8 mouse cellular contexts compared by ENCODE assay signal in the genomic region with DNA sequence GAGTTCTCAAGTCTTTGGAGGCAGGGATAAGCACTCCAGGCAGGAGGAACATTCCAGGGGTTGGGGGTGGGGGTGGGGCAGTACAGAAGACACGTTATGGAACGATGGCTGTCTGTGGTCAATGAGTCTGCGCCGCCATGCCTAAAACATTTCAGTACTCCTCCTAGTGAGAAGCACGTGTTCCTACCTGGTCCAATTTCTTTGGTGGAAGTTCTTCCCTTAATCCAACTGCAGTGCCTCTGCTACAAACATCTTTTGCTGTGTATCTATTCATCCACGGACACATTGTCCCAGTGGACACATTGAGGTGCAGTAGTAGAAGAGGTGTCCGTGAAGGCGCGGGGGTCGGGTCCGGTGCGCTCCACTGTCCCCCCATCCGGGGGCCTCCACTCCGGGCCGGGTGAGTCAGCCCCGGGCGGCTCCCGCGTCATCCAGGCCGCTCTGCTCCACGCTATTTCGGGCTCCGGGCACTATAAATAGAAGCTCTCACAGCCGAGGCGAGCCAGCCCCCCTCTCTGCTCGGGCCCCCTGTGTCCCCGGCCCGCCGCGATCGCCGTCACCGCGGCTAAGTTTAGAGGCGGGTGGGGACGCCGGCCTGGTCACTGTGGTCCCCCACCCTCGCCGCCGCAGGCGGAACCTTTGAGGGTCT. TPM values are rescaled to one million over a fixed set of nuclear protein-coding genes. Genes with fewer than 3 reads are reported as not detected.
DNase-seq lines count a peak whose midpoint lies in the region; ATAC-seq and TF ChIP-seq lines count a peak whose summit lies in the region.

No protein-coding gene starts in this region.

- H3K27me3 ChIP-seq in intestine, embryonic 15.5 days (replicated peaks), result no peaks in the 10 kb centered on the region
- H3K27me3 ChIP-seq in myocyte (ENCODE audit: control insufficient read depth, insufficient read depth, insufficient read length), result no peaks in the 10 kb centered on the region

- WGBS in intestine, embryonic 15.5 days, result under 1% methylated on average over 41 of the region's 41 CpGs

- no peaks in the 10 kb centered on the region for H3K9me3 ChIP-seq in intestine, embryonic 15.5 days

- TF ChIP-seq POLR2A in myocyte (IDR thresholded peaks at IDR 0.05; ENCODE audit: insufficient read length, low read depth), result no peak

- peak; percentile 12; the same call in 1 of the 2 replicates for ATAC-seq in intestine, embryonic 15.5 days

- peaks cover 36% of the 10 kb centered on the region for H3K4me1 ChIP-seq in intestine, embryonic 15.5 days (replicated peaks)

- no peak for TF ChIP-seq CTCF in layer of hippocampus, adult 2 months (conservative IDR thresholded peaks at IDR 0.05)

- no peak for DNase-seq in layer of hippocampus, adult 2 months (ENCODE audit: low spot score in 2 of 2)
- DNase-seq in layer of hippocampus, adult 9-10 months (ENCODE audit: low spot score), result no peak
- DNase-seq in brain, adult 2 months (ENCODE audit: low read depth, low spot score), result peak; percentile 74
- DNase-seq in gastrocnemius, postnatal 4 days (ENCODE audit: low spot score in 2 of 2), result peak; percentile 40 to 56
- DNase-seq in thymus, postnatal 10 days (ENCODE audit: low spot score in 2 of 2), result no peak
- DNase-seq in spleen, adult 12 weeks (ENCODE audit: low spot score), result no peak

- peak overlapping the region; percentile 61 for H3K4me3 ChIP-seq in layer of hippocampus, adult 2 months
- peak overlapping the region; percentile 45 for H3K4me3 ChIP-seq in intestine, embryonic 15.5 days (replicated peaks)
- peak overlapping the region; percentile 20 for H3K4me3 ChIP-seq in myocyte

- peak overlapping the region; percentile 94 for H3K4me2 ChIP-seq in intestine, embryonic 15.5 days (replicated peaks)
- peak overlapping the region; percentile 86 for H3K4me2 ChIP-seq in myocyte (ENCODE audit: low read depth)

- no peaks in the 10 kb centered on the region for H3K79me2 ChIP-seq in myocyte (ENCODE audit: control insufficient read depth, insufficient read depth)

- H3K27ac ChIP-seq in layer of hippocampus, adult 2 months, result peak overlapping the region; percentile 87
- H3K27ac ChIP-seq in intestine, embryonic 15.5 days, result peak overlapping the region; percentile 7; the same call in 1 of the 2 replicates

- H3K36me3 ChIP-seq in intestine, embryonic 15.5 days, result no peaks in the 10 kb centered on the region
- H3K36me3 ChIP-seq in myocyte (ENCODE audit: control insufficient read depth, insufficient read depth), result no peaks in the 10 kb centered on the region

- peak overlapping the region; percentile 44 for H3K9ac ChIP-seq in intestine, embryonic 15.5 days

- H3ac ChIP-seq in myocyte (ENCODE audit: control insufficient read depth, insufficient read length), result no peak overlapping the region

TF ChIP-seq in myocyte, 11 proteins besides CTCF, POLR2A, EP300 and RAD21:
- TF ChIP-seq CEBPB (IDR thresholded peaks at IDR 0.05; ENCODE audit: insufficient read depth, poor library complexity, severe bottlenecking) (no peak), MYOD1 (IDR thresholded peaks at IDR 0.05; ENCODE audit: control insufficient read depth in 1 of 3, insufficient read length in 2 of 3, low read depth in 2 of 3) (peak in 1 of 3 experiments; percentile 7), USF1 (IDR thresholded peaks at IDR 0.05; ENCODE audit: low read depth) (no peak), MYOG (IDR thresholded peaks at IDR 0.05; ENCODE audit: control insufficient read depth in 1 of 3, insufficient read depth in 1 of 3, insufficient read length in 2 of 3, low read depth in 2 of 3) (peak in 1 of 3 experiments; percentile 28), TCF12 (IDR thresholded peaks at IDR 0.05; ENCODE audit: insufficient read depth, poor library complexity, severe bottlenecking) (no peak), POLR2AphosphoS2 (IDR thresholded peaks at IDR 0.05; ENCODE audit: insufficient read length, low read depth) (peak; percentile 56), MAX (IDR thresholded peaks at IDR 0.05; ENCODE audit: low read depth) (no peak)

RNA-seq across cellular contexts. Expression of gene Ercc1, which starts 2.7 kb away (rescaled TPM):
- 10 to 100 TPM; 51.7 to 51.9 TPM for total RNA-seq in layer of hippocampus, adult 2 months (2021)
- 10 to 100 TPM; 33.1 to 34.5 TPM for total RNA-seq in gastrocnemius, postnatal 4 days (2021)
- polyA plus RNA-seq in intestine, embryonic 15.5 days (2015; fragmentation: Nextera tagmentation; extraction: Ambion mirVana), result 51.6 and 52.0 TPM in 2 replicates
- 83.1 TPM for polyA plus RNA-seq in myocyte (2012; fragmentation: generic; extraction: Trizol)

RNA-seq across cellular contexts. Expression of gene Cd3eap, which starts 17.4 kb away (rescaled TPM):
- 10 to 100 TPM; 18.1 to 19.5 TPM for total RNA-seq in layer of hippocampus, adult 2 months (2021)
- 10 to 100 TPM in 1 of 2 experiments, 1 to 10 TPM in 1; 9.7 to 10.8 TPM for total RNA-seq in gastrocnemius, postnatal 4 days (2021)
- 21.7 and 23.4 TPM in 2 replicates for polyA plus RNA-seq in intestine, embryonic 15.5 days (2015; fragmentation: Nextera tagmentation; extraction: Ambion mirVana)
- 13.7 TPM for polyA plus RNA-seq in myocyte (2012; fragmentation: generic; extraction: Trizol)

RNA-seq across cellular contexts. Expression of gene Ppp1r13l, which starts 17.7 kb away (rescaled TPM):
- total RNA-seq in layer of hippocampus, adult 2 months (2021), result 1 to 10 TPM; 6.1 to 6.9 TPM
- total RNA-seq in gastrocnemius, postnatal 4 days (2021), result 1 to 10 TPM; 4.6 to 6.6 TPM
- 3.1 and 4.8 TPM in 2 replicates for polyA plus RNA-seq in intestine, embryonic 15.5 days (2015; fragmentation: Nextera tagmentation; extraction: Ambion mirVana)
- polyA plus RNA-seq in myocyte (2012; fragmentation: generic; extraction: Trizol), result 36.0 TPM

RNA-seq across cellular contexts. Expression of gene Fosb, which starts 32.0 kb away (rescaled TPM):
- 10 to 100 TPM; 12.8 to 14.1 TPM for total RNA-seq in layer of hippocampus, adult 2 months (2021)
- 1 to 10 TPM; 2.5 to 3.8 TPM for total RNA-seq in gastrocnemius, postnatal 4 days (2021)
- polyA plus RNA-seq in intestine, embryonic 15.5 days (2015; fragmentation: Nextera tagmentation; extraction: Ambion mirVana), result 0.09 and 0.14 TPM in 2 replicates
- 0.82 TPM for polyA plus RNA-seq in myocyte (2012; fragmentation: generic; extraction: Trizol)

RNA-seq across cellular contexts. Expression of gene Ercc2, which starts 39.9 kb away (rescaled TPM):
- total RNA-seq in layer of hippocampus, adult 2 months (2021), result 10 to 100 TPM; 36.4 to 36.5 TPM
- 10 to 100 TPM; 18.6 to 21.0 TPM for total RNA-seq in gastrocnemius, postnatal 4 days (2021)
- polyA plus RNA-seq in intestine, embryonic 15.5 days (2015; fragmentation: Nextera tagmentation; extraction: Ambion mirVana), result 16.7 and 17.3 TPM in 2 replicates
- polyA plus RNA-seq in myocyte (2012; fragmentation: generic; extraction: Trizol), result 11.5 TPM

Comparison
In these comparisons a context has a peak if more than half of its experiments do, and no peak if none do; other contexts are left out.
1. DNase-seq: peak in brain, adult 2 months (single experiment) and gastrocnemius, postnatal 4 days (2 of 2); none in layer of hippocampus, adult 2 months (0 of 2), layer of hippocampus, adult 9-10 months (single experiment), thymus, postnatal 10 days (0 of 2) and spleen, adult 12 weeks (single experiment).
2. Peak in every context shown above with its lines, with median percentiles within 50 percentile points of each other: H3K4me3 ChIP-seq.